Mouse (Mus musculus): ENCODE results near the gene Ciao1. TPM values are rescaled to one million over a fixed set of nuclear protein-coding genes. Genes with fewer than 3 reads are reported as not detected.

Ciao1 gene
- 50.4 and 52.9 TPM in 2 replicates for polyA plus RNA-seq (2015; fragmentation: Nextera tagmentation; extraction: Ambion mirVana)

DNA sequence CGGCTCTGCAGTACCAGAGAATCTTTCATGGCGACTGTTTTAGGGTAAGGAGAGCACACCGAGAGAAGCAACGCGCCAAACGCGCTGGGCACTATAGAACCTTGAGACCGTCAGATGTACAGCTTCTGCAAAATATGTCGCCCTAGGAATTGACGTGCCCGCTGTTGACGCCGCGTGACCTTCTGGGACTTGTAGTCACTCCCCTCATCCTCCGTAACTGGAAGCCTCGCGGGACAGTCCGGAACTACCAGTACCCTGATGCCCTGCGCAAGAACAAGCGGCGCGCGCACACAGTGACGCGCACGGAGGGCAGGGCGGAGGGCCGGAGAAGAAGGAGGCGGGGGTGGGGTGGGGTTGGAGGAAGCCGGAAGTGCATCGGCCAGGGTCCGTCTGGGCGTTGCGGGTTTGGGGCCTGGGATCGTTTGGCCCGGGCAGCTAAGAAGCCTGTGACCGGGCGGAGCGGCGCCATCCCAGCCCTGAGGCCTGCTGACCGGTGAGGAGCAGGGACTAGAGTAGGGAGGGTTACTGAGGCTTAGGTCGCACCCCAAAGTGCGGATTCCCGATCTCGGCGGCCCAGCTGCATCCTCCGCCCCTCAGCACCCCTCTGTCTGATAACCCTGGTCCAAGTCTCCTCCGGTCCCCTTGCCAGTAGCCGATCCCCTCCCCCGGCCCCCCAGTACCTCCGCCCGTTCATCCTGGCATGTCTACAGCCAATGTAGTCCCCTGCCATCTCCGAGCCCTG lies at the start of gene Ciao1, which contains the start of gene Tmem127:
Gene Ciao1 (minus strand): TSS at position 225 of the 742 bp plus-strand sequence.
Gene Tmem127 (plus strand): TSS at position 317 of the 742 bp plus-strand sequence.

DNA sequence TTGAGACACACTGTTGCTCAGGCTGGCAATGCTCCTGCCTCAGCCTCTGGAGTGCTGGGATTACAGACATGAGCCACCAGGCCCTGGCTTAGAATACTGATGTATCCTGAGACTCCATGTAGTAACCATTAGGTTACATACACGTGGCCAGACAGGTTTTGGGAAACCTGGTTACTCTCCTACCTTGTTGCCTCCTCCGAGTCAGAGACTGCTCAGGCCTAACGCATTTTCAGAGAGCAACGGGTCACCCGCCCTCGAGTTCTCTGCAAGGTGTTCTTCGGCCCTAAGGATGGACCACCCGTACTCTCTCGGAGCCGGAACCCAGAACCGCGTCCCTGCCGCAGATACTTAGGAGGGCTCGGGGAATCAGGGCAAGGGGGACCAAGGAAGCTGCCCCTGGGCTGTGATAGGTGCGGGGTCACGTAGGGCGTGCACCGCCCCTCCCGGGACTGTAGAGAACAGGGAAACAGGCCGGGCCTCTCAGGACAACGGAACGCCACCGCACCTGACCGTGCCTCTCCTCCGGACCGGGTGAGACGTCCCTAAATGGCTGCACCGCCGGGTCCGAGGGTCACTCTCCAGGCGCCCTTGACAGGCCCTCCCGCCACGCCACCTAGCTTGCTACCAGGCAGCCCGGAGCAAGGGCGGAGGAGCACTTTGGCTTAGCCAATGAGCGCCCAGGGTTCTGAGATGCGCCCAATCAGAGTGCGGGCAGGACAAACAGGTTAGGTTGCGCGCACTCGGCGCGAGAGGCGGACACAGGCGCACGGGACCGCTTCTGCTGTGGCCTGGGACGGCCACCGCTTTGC lies 22.1 kb upstream of the Ciao1 start, which contains the start of gene Stard7:
Gene Stard7 (plus strand): TSS at position 728 of the 809 bp plus-strand sequence.

DNA sequence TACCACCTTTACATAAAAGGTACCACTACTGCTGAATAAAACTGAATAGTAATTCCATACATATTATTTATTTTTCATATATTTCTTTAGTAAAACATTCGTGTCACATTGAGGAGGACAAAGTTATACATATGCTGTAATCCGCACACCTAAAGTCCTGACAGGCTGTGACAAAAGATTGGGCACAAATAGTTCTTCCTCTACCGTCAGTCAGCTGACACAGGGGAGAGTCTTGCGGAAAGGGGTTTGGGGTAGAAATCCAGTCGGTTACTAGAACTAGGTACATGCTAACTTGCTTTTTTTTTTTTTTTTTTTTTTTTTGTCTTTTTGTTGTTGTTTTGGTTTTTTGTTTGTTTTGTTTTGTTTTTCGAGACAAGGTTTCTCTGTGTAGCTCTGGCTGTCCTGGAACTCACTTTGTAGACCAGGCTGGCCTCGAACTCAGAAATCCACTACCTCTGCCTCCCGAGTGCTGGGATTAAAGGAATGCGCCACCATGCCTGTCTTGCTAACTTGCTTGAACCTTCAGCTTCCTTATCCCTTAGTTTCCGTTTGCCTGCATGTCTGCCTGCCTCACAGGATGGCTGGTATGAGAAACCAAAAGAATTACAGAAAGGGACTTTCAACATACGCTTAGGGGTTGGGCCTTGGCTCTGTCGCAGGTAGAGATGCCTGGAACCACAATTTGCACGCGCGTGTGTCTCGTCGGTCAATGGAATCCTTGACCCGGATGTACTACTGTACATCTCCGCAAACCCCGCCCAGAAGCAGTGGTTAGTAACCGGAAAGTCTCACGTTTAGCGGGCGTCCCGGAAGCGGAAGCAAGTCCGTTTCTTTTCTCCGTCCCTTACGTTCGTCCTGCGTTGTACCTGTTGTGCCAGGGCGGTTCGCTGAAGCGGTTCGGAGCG lies 39.8 kb downstream of the Ciao1 start, which contains the start of the genes 1810024B03Rik and Snrnp200:
Gene 1810024B03Rik (minus strand): TSS at position 734 of the 905 bp plus-strand sequence.
Gene Snrnp200 (plus strand): TSS at position 840 of the 905 bp plus-strand sequence.

Other genes with a start within 250 kb of the Ciao1 start
- 6.6 and 6.9 TPM in 2 replicates for gene Ap4e1, start 239.1 kb downstream of the Ciao1 start, polyA plus RNA-seq (2015; fragmentation: Nextera tagmentation; extraction: Ambion mirVana)
- 31.4 and 32.8 TPM in 2 replicates for gene Blvra, start 177.2 kb downstream of the Ciao1 start, polyA plus RNA-seq (2015; fragmentation: Nextera tagmentation; extraction: Ambion mirVana)
- 7.2 and 10.1 TPM in 2 replicates for gene Ncaph, start 113.9 kb downstream of the Ciao1 start, polyA plus RNA-seq (2015; fragmentation: Nextera tagmentation; extraction: Ambion mirVana)
- 10.9 and 12.4 TPM in 2 replicates for gene Itpripl1, start 104.4 kb downstream of the Ciao1 start, polyA plus RNA-seq (2015; fragmentation: Nextera tagmentation; extraction: Ambion mirVana)
- gene 1810024B03Rik, start 39.5 kb downstream of the Ciao1 start, polyA plus RNA-seq (2015; fragmentation: Nextera tagmentation; extraction: Ambion mirVana), result 1.0 and 1.8 TPM in 2 replicates
- gene Snrnp200, start 39.4 kb downstream of the Ciao1 start, polyA plus RNA-seq (2015; fragmentation: Nextera tagmentation; extraction: Ambion mirVana), result 23.3 and 29.3 TPM in 2 replicates
- gene Tmem127, start 92 bp upstream of the Ciao1 start, polyA plus RNA-seq (2015; fragmentation: Nextera tagmentation; extraction: Ambion mirVana), result 80.0 and 82.2 TPM in 2 replicates
- gene Stard7, start 22.4 kb upstream of the Ciao1 start, polyA plus RNA-seq (2015; fragmentation: Nextera tagmentation; extraction: Ambion mirVana), result 89.7 and 93.4 TPM in 2 replicates
- gene Dusp2, start 88.3 kb upstream of the Ciao1 start, polyA plus RNA-seq (2015; fragmentation: Nextera tagmentation; extraction: Ambion mirVana), result 23.5 and 23.8 TPM in 2 replicates
- gene Astl, start 90.8 kb upstream of the Ciao1 start, polyA plus RNA-seq (2015; fragmentation: Nextera tagmentation; extraction: Ambion mirVana), result not detected in 2 replicates
- 0.53 and 0.88 TPM in 2 replicates for gene Adra2b, start 115.4 kb upstream of the Ciao1 start, polyA plus RNA-seq (2015; fragmentation: Nextera tagmentation; extraction: Ambion mirVana)
- 0.17 and 0.21 TPM in 2 replicates for gene Gpat2, start 177.4 kb upstream of the Ciao1 start, polyA plus RNA-seq (2015; fragmentation: Nextera tagmentation; extraction: Ambion mirVana)
- 33.7 and 39.1 TPM in 2 replicates for gene Fahd2a, start 196.7 kb upstream of the Ciao1 start, polyA plus RNA-seq (2015; fragmentation: Nextera tagmentation; extraction: Ambion mirVana)

Measured in neural tube, postnatal 0 days (tissue).